Mouse (Mus musculus) hindbrain, embryonic 12.5 days (tissue): Measurements from ENCODE around the gene Gm17783. TPM values are rescaled to one million over a fixed set of nuclear protein-coding genes. Genes with fewer than 3 reads are reported as not detected.
"Not testable (repeated sequence)": the region's sequence is repeated elsewhere in the genome, so short reads cannot be mapped to it uniquely, and the experiment has no call there.

ENCODE experiments used
- ATAC-seq: fragments of 200-750 bp; cut with Nextera tagmentation; 2 replicates; pipeline ENCODE4 v1.8.0; 2017; ENCODE audit warnings: moderate TSS enrichment; ENCODE audit not compliant: low FRiP score
- H3K27ac ChIP-seq: fragments of 300-500 bp; sonication (generic); 2 replicates; pipeline ENCODE4 v1.5.1; 2016; ENCODE audit warnings: mild to moderate bottlenecking
- H3K27me3 ChIP-seq: fragments of 300-500 bp; sonication (generic); 2 replicates; pipeline ENCODE4 v1.6.1; 2016; ENCODE audit warnings: mild to moderate bottlenecking
- H3K36me3 ChIP-seq: fragments of 300-500 bp; sonication (generic); 2 replicates; pipeline ENCODE4 v1.6.1; 2016; ENCODE audit warnings: mild to moderate bottlenecking
- H3K4me1 ChIP-seq: fragments of 300-500 bp; sonication (generic); 2 replicates; pipeline ENCODE4 v1.6.1; 2016
- H3K4me2 ChIP-seq: fragments of 300-500 bp; sonication (generic); replicated peaks from 2 replicates; pipeline ENCODE4 v1.6.1; 2016; ENCODE audit warnings: mild to moderate bottlenecking
- H3K4me3 ChIP-seq: fragments of 300-500 bp; sonication (generic); 2 replicates; pipeline ENCODE4 v1.5.1; 2016; ENCODE audit warnings: mild to moderate bottlenecking
- H3K9ac ChIP-seq: fragments of 300-500 bp; sonication (generic); 2 replicates; pipeline ENCODE4 v1.6.1; 2016; ENCODE audit warnings: mild to moderate bottlenecking, moderate library complexity
- H3K9me3 ChIP-seq: fragments of 300-500 bp; sonication (generic); replicated peaks from 2 replicates; pipeline ENCODE4 v1.6.1; 2016; ENCODE audit warnings: mild to moderate bottlenecking
- WGBS: fragments of 180-500 bp; shearing (Covaris S2); methylation state at CpG from one replicate; pipeline ENCODE4 v1.1.7; 2016; 5-methylcytosine and 5-hydroxymethylcytosine counted together
- polyA plus RNA-seq: library from polyadenylated mRNA; unstranded; fragments of >200 nt; fragmentation: Nextera tagmentation; extraction: Ambion mirVana; gene quantifications from 2 replicates; pipeline ENCODE4 v1.2.1, GENCODE M21; 2016

The Gm17783 gene
- polyA plus RNA-seq, 1 experiment from 2014 or later, result not detected

DNA sequence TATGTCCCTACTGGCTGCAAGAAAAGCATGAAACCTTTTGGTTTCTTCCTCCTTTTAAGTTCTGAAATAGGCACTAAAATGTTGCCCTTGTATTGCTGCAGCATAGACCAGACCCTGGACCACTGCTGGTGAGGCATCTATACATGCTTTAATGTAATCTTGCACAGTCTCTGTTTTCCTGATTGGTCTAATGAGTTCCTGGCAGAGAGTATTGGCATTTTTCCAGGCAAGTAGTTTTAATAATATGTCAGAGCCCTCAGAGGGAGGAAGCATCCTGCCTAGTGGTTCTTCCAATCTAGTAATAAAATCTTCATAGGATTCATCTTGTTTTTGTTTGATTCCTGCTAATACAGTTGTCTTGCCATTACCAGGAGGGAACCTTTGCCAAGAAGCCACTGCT lies 54.9 kb downstream of the Gm17783 start:
- H3K4me2 ChIP-seq, result no peak overlapping the region
- no peaks in the 10 kb centered on the region for H3K36me3 ChIP-seq
- H3K4me3 ChIP-seq, result no peak overlapping the region
- no peak overlapping the region for H3K27ac ChIP-seq
- no peak overlapping the region for H3K9ac ChIP-seq
- no peaks in the 10 kb centered on the region for H3K27me3 ChIP-seq
- no peaks in the 10 kb centered on the region for H3K9me3 ChIP-seq
- no peak for ATAC-seq
- no peaks in the 10 kb centered on the region for H3K4me1 ChIP-seq

DNA sequence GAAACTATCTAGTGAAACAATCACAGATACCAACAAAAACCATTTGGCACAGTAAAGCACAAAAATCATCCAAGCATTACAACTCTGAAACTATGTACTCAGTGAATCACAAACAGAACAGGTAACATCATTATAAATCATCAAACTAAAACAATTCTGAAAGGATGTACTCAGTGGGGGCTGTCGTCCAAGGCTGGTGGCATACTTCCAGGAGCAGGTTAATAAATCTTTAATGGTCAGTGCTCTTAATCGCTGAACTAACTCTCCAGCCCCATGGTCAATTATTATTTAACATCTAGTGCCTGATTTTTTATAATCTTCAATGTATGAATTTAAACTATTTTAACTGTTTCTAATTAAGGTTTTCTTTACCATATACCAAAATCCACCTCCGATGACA lies 60.0 kb downstream of the Gm17783 start:
- not testable (repeated sequence) for H3K4me1 ChIP-seq, H3K9me3 ChIP-seq, H3K27me3 ChIP-seq, H3K36me3 ChIP-seq, H3K4me3 ChIP-seq, ATAC-seq, H3K4me2 ChIP-seq, H3K27ac ChIP-seq, H3K9ac ChIP-seq
- WGBS, result 90% methylated on average over 3 of the region's 3 CpGs

Other genes with a start within 250 kb of the Gm17783 start
- gene Cd200, start 123.0 kb downstream of the Gm17783 start, polyA plus RNA-seq, result 94.5 and 99.2 TPM in 2 replicates
- gene Gm609, start 39.1 kb downstream of the Gm17783 start, polyA plus RNA-seq, result not detected in 2 replicates
- gene Slc9c1, start 3.3 kb upstream of the Gm17783 start, polyA plus RNA-seq, result not detected in 2 replicates
- 0.08 TPM in 1 of 2 replicates, not detected in the other for gene Gcsam, start 78.3 kb upstream of the Gm17783 start, polyA plus RNA-seq
- 0.27 TPM in 1 of 2 replicates, not detected in the other for gene BC016579, start 122.0 kb upstream of the Gm17783 start, polyA plus RNA-seq
- gene Tmprss7, start 161.6 kb upstream of the Gm17783 start, polyA plus RNA-seq, result 0.23 and 0.31 TPM in 2 replicates
- gene Tagln3, start 192.6 kb upstream of the Gm17783 start, polyA plus RNA-seq, result 410 and 414 TPM in 2 replicates
- gene Abhd10, start 210.9 kb upstream of the Gm17783 start, polyA plus RNA-seq, result 41.8 and 42.8 TPM in 2 replicates